Mouse (Mus musculus): ENCODE measurements around the gene Orai1. TPM values are rescaled to one million over a fixed set of nuclear protein-coding genes. Genes with fewer than 3 reads are reported as not detected.
A peak's percentile ranks its signal among the peaks of the same experiment; 100 is the strongest.
"Not testable (repeated sequence)": the region's sequence is repeated elsewhere in the genome, so short reads cannot be mapped to it uniquely, and the experiment has no call there.

The Orai1 gene
- polyA plus RNA-seq, 1 experiment from 2014 or later: 15.5 TPM

GRCm38 (mm10) chr5:123060706-123061401 lies 46.0 kb downstream of the Orai1 start:
- peaks cover 20% of the 10 kb centered on the region for H3K4me1 ChIP-seq
- peak overlapping the region; percentile 69; the same call in 1 of the 2 replicates for H3K27ac ChIP-seq
- peak overlapping the region; percentile 39 for H3K4me2 ChIP-seq (replicated peaks)
- 0 out of 2 replicates have a peak overlapping the region, but pooled peaks have one; percentile 3 for H3K4me3 ChIP-seq
- no peaks in the 10 kb centered on the region for H3K9me3 ChIP-seq
- no peak for ATAC-seq (ENCODE audit: low FRiP score, low read depth)
- WGBS: 31% methylated on average over 9 of the region's 9 CpGs
- no peaks in the 10 kb centered on the region for H3K27me3 ChIP-seq
- H3K9ac ChIP-seq: 0 out of 2 replicates have a peak overlapping the region, but pooled peaks have one; percentile 43
- no peaks in the 10 kb centered on the region for H3K36me3 ChIP-seq

- H3K4me1 ChIP-seq: peaks cover 20% of the 10 kb centered on the region
- H3K4me2 ChIP-seq (replicated peaks); H3K4me3 ChIP-seq; H3K27ac ChIP-seq; H3K36me3 ChIP-seq; H3K9ac ChIP-seq; H3K9me3 ChIP-seq; ATAC-seq (ENCODE audit: low FRiP score, low read depth); H3K27me3 ChIP-seq: not testable (repeated sequence)
- 78% methylated on average over 6 of the region's 6 CpGs for WGBS
These were observed 46.5 kb downstream of the Orai1 start for GRCm38 (mm10) chr5:123061402-123061749.

- H3K9ac ChIP-seq: no peak overlapping the region
- H3K27ac ChIP-seq: no peak overlapping the region
- H3K4me1 ChIP-seq: peaks cover 25% of the 10 kb centered on the region
- no peaks in the 10 kb centered on the region for H3K9me3 ChIP-seq
- WGBS: 85% methylated on average over 3 of the region's 3 CpGs
- no peak overlapping the region for H3K4me2 ChIP-seq (replicated peaks)
- no peak for ATAC-seq (ENCODE audit: low FRiP score, low read depth)
- no peak overlapping the region for H3K4me3 ChIP-seq
- no peaks in the 10 kb centered on the region for H3K36me3 ChIP-seq
- no peaks in the 10 kb centered on the region for H3K27me3 ChIP-seq
These were observed 48.3 kb downstream of the Orai1 start for GRCm38 (mm10) chr5:123063141-123063540.

- Histone ChIP-seq H3K27ac (no peak overlapping the region), H3K4me1 (peaks cover 20% of the 10 kb centered on the region), H3K9me3 (no peaks in the 10 kb centered on the region), H3K4me3 (no peak overlapping the region), H3K9ac (no peak overlapping the region), H3K36me3 (no peaks in the 10 kb centered on the region), H3K4me2 (replicated peaks) (no peak overlapping the region), H3K27me3 (no peaks in the 10 kb centered on the region)
- WGBS: 27% methylated on average over 6 of the region's 6 CpGs
- no peak for ATAC-seq (ENCODE audit: low FRiP score, low read depth)
These were observed 49.3 kb downstream of the Orai1 start for GRCm38 (mm10) chr5:123064207-123064606.

GRCm38 (mm10) chr5:123067395-123067995 lies 52.6 kb downstream of the Orai1 start:
- H3K27me3 ChIP-seq: no peaks in the 10 kb centered on the region
- H3K36me3 ChIP-seq: no peaks in the 10 kb centered on the region
- H3K4me3 ChIP-seq: no peak overlapping the region
- H3K4me1 ChIP-seq: peaks cover 7% of the 10 kb centered on the region
- ATAC-seq (ENCODE audit: low FRiP score, low read depth): peak; percentile 73
- 12% methylated on average over 6 of the region's 6 CpGs for WGBS
- no peak overlapping the region for H3K4me2 ChIP-seq (replicated peaks)
- no peaks in the 10 kb centered on the region for H3K9me3 ChIP-seq
- H3K9ac ChIP-seq: no peak overlapping the region
- no peak overlapping the region for H3K27ac ChIP-seq

- Histone ChIP-seq H3K27me3 (no peaks in the 10 kb centered on the region), H3K9me3 (no peaks in the 10 kb centered on the region), H3K36me3 (no peaks in the 10 kb centered on the region), H3K4me3 (no peak within 1 kb of the TSS), H3K4me1 (peaks cover 7% of the 10 kb centered on the region), H3K27ac (no peak within 1 kb of the TSS), H3K9ac (no peak within 1 kb of the TSS), H3K4me2 (replicated peaks) (no peak within 1 kb of the TSS)
- ATAC-seq (ENCODE audit: low FRiP score, low read depth): no peak
- 86% methylated on average over 12 of the region's 12 CpGs for WGBS
These were observed 53.2 kb downstream of the Orai1 start, which contains the start of gene Tmem120b for GRCm38 (mm10) chr5:123068115-123068514. Tmem120b (plus strand) TSS chr5:123068415.

GRCm38 (mm10) chr5:123068714-123069113 lies 53.8 kb downstream of the Orai1 start:
- peaks cover 7% of the 10 kb centered on the region for H3K4me1 ChIP-seq
- no peak overlapping the region for H3K9ac ChIP-seq
- H3K4me2 ChIP-seq (replicated peaks): no peak overlapping the region
- no peak for ATAC-seq (ENCODE audit: low FRiP score, low read depth)
- H3K4me3 ChIP-seq: no peak overlapping the region
- 98% methylated on average over 2 of the region's 2 CpGs for WGBS
- H3K27ac ChIP-seq: no peak overlapping the region
- no peaks in the 10 kb centered on the region for H3K27me3 ChIP-seq
- no peaks in the 10 kb centered on the region for H3K9me3 ChIP-seq
- H3K36me3 ChIP-seq: no peaks in the 10 kb centered on the region

GRCm38 (mm10) chr5:123075576-123076418 lies 60.9 kb downstream of the Orai1 start:
- Histone ChIP-seq H3K4me1 (peaks cover 26% of the 10 kb centered on the region), H3K27me3 (no peaks in the 10 kb centered on the region), H3K4me3 (peak overlapping the region; percentile 74), H3K4me2 (replicated peaks) (peak overlapping the region; percentile 81), H3K9ac (peak overlapping the region; percentile 66), H3K9me3 (0 out of 2 replicates have a peak, but pooled peaks cover 3% of the 10 kb centered on the region), H3K36me3 (no peaks in the 10 kb centered on the region), H3K27ac (peak overlapping the region; percentile 49)
- ATAC-seq (ENCODE audit: low FRiP score, low read depth): peak; percentile 90
- 11% methylated on average over 33 of the region's 45 CpGs for WGBS

- peak overlapping the region; percentile 66 for H3K9ac ChIP-seq
- H3K4me2 ChIP-seq (replicated peaks): peak overlapping the region; percentile 81
- H3K27me3 ChIP-seq: no peaks in the 10 kb centered on the region
- H3K36me3 ChIP-seq: no peaks in the 10 kb centered on the region
- H3K4me3 ChIP-seq: peak overlapping the region; percentile 74
- peak; percentile 87 for ATAC-seq (ENCODE audit: low FRiP score, low read depth)
- H3K9me3 ChIP-seq: 0 out of 2 replicates have a peak, but pooled peaks cover 3% of the 10 kb centered on the region
- peaks cover 26% of the 10 kb centered on the region for H3K4me1 ChIP-seq
- 5% methylated on average over 35 of the region's 35 CpGs for WGBS
- H3K27ac ChIP-seq: peak overlapping the region; percentile 49
These were observed 61.8 kb downstream of the Orai1 start for GRCm38 (mm10) chr5:123076419-123077281.

GRCm38 (mm10) chr5:123079568-123079967 lies 64.7 kb downstream of the Orai1 start:
- WGBS: 87% methylated on average over 1 of the region's 1 CpGs
- Histone ChIP-seq H3K27me3 (no peaks in the 10 kb centered on the region), H3K36me3 (no peaks in the 10 kb centered on the region), H3K9ac (no peak overlapping the region), H3K9me3 (0 out of 2 replicates have a peak, but pooled peaks cover 3% of the 10 kb centered on the region), H3K4me1 (peaks cover 26% of the 10 kb centered on the region), H3K4me2 (replicated peaks) (no peak overlapping the region), H3K4me3 (no peak overlapping the region), H3K27ac (0 out of 2 replicates have a peak overlapping the region, but pooled peaks have one; percentile 4)
- no peak for ATAC-seq (ENCODE audit: low FRiP score, low read depth)

GRCm38 (mm10) chr5:123080041-123080440 lies 65.2 kb downstream of the Orai1 start:
- no peak for ATAC-seq (ENCODE audit: low FRiP score, low read depth)
- WGBS: 24% methylated on average over 8 of the region's 8 CpGs
- no peaks in the 10 kb centered on the region for H3K36me3 ChIP-seq
- H3K27ac ChIP-seq: 0 out of 2 replicates have a peak overlapping the region, but pooled peaks have one; percentile 4
- H3K4me1 ChIP-seq: peaks cover 26% of the 10 kb centered on the region
- no peaks in the 10 kb centered on the region for H3K27me3 ChIP-seq
- H3K4me3 ChIP-seq: no peak overlapping the region
- H3K9me3 ChIP-seq: 0 out of 2 replicates have a peak, but pooled peaks cover 3% of the 10 kb centered on the region
- no peak overlapping the region for H3K9ac ChIP-seq
- H3K4me2 ChIP-seq (replicated peaks): no peak overlapping the region
